Mouse (Mus musculus) left cerebral cortex, postnatal 10 days (tissue): ENCODE measurements around the gene Il27ra. TPM values are rescaled to one million over a fixed set of nuclear protein-coding genes. Genes with fewer than 3 reads are reported as not detected.
A peak's percentile ranks its signal among the peaks of the same experiment; 100 is the strongest.
"Not testable (repeated sequence)": the region's sequence is repeated elsewhere in the genome, so short reads cannot be mapped to it uniquely, and the experiment has no call there.

Experiments used
- DNase-seq, 2 experiments: peaks; one replicate each; pipeline ENCODE4 v3.0.0; 2021 to 2022; ENCODE audit warnings: low spot score in 2 of 2, mixed read lengths in 1 of 2; ENCODE audit errors: extremely low spot score in 1 of 2
- intact Hi-C: fragments of 180-260 bp; cut with DNase I; formaldehyde crosslinking; loops from one replicate; pipeline ENCODE4 v1.15.1; 2025
- total RNA-seq, 2 experiments: library from RNA; stranded (reverse); gene quantifications; 2 replicates each; pipeline ENCODE4 v1.2.3; 2021

Gene Il27ra
- total RNA-seq, 2 experiments from 2014 or later, result 0.86 to 1.0 TPM

GRCm38 (mm10) chr8:84027449-84027848, 14.9 kb downstream of the Il27ra start:
- intact Hi-C loops, result loop anchor here (10.0 kb wide), 1 partner anchor 317 kb away; no protein-coding TSS in a partner anchor
- DNase-seq, result no peak

DNA sequence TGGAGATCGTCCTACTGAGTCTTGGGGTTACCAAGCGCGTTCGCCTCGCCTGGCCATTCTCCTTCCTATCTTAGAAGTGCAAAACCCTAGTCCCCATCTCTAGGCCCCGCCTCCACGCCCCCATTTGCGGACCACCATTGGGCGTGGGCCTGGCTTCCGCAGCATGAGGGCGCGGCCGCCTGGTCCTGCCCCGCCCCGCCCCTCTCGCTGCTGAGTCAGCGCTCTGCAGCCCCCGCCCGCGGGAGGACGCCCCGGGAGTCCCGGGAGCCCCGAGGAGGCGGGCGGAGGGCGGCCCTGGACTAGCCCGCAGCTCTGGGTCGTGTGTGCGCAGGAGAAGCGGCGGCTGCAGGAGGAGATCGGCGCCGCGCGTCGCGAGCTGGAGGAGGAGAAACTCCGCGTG, 16.5 kb downstream of the Il27ra start:
- peak in 1 of 2 experiments; percentile 77 for DNase-seq
- intact Hi-C loops, result loop anchor here (10.0 kb wide), 1 partner anchor 319 kb away; no protein-coding TSS in a partner anchor

DNA sequence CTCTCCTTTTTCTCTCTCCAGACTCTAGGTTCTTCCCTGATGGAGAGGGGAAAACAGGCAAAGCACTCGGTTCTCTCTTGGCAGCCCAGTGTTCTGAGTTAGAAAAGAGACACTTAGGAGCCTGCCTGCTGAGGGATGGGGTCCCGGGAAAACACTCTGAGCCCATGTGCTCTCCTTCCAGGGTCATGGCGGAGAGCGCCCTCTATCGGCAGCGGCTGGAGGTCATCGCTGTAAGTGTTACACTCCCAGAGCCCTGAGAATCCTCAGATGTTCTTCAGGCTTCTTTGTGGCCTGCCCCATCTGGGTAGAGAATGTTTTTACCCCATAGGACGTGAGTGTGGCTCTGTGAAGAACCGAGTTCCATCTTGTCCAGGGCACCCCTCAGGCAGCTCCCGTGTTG, 18.2 kb downstream of the Il27ra start:
- intact Hi-C loops, result loop anchor here (10.0 kb wide), 1 partner anchor 321 kb away; no protein-coding TSS in a partner anchor
- DNase-seq, result peak in 1 of 2 experiments; percentile 64

GRCm38 (mm10) chr8:84023631-84024030, 18.8 kb downstream of the Il27ra start:
- intact Hi-C loops, result loop anchor here (10.0 kb wide), 1 partner anchor 321 kb away; no protein-coding TSS in a partner anchor
- DNase-seq, result no peak

GRCm38 (mm10) chr8:84023085-84023484, 19.3 kb downstream of the Il27ra start:
- intact Hi-C loops, result loop anchor here (10.0 kb wide), 1 partner anchor 322 kb away; no protein-coding TSS in a partner anchor

DNA sequence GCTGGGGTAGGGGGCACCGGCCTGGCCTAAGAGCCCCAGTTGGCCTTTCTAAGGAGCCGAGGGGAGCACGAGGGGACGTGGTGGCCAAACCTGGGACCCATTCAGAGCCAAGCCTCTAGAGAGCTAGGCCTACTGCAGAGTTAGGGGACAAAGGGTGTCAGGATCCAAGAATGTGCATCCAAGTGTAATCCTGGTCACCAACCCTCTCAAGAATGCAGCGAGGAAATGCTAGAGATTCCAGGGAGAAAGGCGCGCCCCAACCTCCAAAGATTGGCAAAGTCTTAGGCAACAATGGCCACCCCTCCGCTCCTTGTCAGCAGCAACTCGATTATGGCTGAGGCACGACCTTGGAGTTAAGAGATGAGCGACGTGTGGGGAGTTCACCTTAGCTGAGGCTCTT, 20.8 kb downstream of the Il27ra start:
- DNase-seq, result no peak
- intact Hi-C loops, result loop anchor here (10.0 kb wide), 1 partner anchor 323 kb away; no protein-coding TSS in a partner anchor

More at GRCm38 (mm10) chr8:84023085-84023484, 19.3 kb downstream of the Il27ra start:
- DNase-seq, result no peak

DNA sequence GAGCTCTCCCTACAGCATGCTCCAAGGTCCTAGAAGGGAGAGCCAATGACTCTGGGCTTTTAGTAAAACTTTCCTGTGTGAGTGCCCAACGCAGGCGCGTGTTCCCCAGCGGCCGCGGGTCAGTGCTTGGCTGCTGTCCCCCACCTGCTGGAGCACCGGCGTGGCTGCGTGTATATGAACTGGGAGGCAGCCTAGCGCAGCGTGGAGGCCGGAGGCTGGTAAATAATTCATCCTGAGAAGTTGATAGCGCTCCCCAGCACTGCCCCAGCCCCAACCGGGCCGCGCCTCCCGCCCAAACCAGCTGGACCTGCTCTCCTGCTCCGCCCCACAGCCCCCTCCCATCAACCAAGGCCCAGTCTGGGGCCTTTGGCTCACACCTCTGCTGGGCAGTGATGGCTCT, 21.3 kb downstream of the Il27ra start, which contains the start of gene Palm3:
Gene Palm3 (plus strand): TSS at position 376 of the 400 bp plus-strand sequence.
- no peak for DNase-seq
- intact Hi-C loops, result loop anchor here (10.0 kb wide), 1 partner anchor 324 kb away; no protein-coding TSS in a partner anchor

DNA sequence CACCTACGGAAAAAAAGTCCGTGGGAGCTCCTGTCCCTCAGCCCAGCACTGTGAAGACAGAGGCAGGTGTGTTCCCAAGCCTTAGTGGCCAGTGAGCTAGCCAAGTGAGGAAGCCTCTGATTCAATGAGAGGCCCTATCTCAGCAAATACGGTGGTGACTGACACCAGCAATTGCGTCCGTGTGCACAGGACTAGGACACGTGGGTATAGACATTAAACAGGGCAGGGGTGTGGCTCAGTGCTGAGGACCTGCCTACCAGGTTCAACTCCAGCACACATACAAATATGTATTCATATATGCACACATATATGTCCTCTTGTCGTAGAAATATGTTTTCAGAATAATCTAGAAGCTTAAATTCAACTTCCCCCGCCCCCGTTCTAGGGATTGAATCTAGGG, 22.7 kb downstream of the Il27ra start:
- intact Hi-C loops, result loop anchor here (10.0 kb wide), 1 partner anchor 325 kb away; no protein-coding TSS in a partner anchor
- no peak for DNase-seq

- intact Hi-C loops, result no loop called here
- no peak for DNase-seq
These were observed 26.6 kb downstream of the Il27ra start for GRCm38 (mm10) chr8:84015833-84016232.

DNA sequence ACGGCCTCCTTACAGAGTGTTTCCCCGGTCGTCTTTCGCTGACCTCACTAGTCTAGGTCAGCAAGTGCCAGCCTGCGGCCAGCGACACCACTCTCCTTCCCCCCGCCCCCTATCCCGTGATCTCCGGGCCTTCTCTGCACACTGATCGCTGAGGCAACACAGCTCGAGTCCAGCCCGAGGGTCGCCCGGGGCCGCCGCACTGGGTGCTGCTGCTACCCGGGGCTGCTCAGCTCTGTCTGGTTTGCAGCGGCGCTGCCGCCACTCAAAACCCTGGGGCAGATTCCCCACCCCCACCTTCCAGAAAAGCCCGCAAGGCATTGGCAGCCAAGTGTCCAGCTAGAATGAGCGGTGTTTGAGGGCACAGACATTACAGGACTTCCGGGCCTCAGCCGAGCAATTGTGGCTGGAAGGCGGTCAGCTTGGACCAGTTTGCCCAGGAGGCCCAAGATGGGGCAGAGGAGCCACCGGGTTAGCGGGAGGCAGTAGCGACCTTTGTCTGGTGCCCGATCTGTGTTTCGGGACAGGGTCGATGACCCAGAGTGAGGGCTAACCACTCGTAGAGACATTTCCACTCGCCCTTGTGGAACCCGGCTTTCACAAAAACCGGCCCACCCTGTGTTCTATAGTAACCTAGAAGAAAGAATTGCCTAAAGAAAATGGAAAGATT, 29.8 kb downstream of the Il27ra start:
- intact Hi-C loops, result no loop called here

GRCm38 (mm10) chr8:84011705-84012498, 30.5 kb downstream of the Il27ra start, which contains the start of gene 2210011C24Rik:
Gene 2210011C24Rik (minus strand): TSS chr8:84012171.
- DNase-seq, result no peak
- intact Hi-C loops, result no loop called here

More for the DNA sequence above, 29.8 kb downstream of the Il27ra start:
- DNase-seq, result peak in 1 of 2 experiments; percentile 55

DNA sequence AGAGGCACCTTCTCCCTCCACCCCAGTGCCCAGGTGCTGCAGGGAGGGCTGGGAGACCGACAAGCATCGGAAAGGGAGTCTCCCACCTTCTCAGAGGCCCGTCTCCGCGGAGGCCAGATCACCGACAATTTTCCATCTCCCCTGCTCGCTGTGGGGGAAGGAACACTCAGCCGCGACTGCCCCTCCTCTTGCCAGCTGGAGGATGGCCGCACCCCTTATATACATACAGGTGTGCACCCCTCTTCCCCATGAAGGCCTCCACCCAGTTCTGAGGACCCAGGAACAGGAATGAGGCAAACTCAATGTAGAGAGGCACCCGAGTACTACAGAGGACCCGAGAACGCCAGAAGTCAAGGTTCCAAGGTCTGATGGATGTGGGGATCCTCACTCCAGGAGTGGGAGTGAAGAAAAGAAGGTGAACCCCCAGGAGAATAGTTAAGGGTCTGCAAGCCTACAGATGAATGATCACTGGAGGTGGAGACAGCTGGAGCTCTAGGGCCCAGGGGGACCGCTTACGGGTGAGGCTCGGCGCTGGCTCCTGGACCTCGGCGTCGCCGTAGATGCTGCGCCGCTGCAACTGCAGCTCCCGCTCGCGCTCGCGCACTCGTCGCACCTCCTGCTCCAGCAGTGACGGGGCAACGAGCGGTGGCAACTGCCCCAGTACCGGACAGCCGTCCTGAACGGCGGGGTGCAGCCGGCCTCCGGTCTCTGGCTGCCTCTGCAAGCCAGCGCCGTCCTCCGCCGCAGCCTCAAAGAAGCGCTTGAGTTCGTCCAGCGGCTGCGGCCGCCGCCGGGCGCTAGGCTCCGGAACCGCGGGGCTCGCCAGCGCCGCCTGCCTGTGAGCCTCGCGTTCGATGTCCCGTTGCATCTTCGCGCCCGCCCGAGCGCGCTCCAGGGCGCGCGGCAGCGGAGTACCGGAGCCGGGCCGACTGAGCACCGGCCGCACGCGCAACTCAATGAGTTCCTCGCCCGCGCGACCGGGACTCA, 31.5 kb downstream of the Il27ra start:
- intact Hi-C loops, result no loop called here
- DNase-seq, result peak in 1 of 2 experiments; percentile 82

- intact Hi-C loops, result no loop called here
- peak; percentile 83 to 86 for DNase-seq
These were observed 32.5 kb downstream of the Il27ra start for GRCm38 (mm10) chr8:84009876-84010275.

- intact Hi-C loops, result no loop called here
- DNase-seq, result no peak
These were observed 34.0 kb downstream of the Il27ra start for GRCm38 (mm10) chr8:84008362-84008761.

GRCm38 (mm10) chr8:84005502-84005901, 36.9 kb downstream of the Il27ra start:
- DNase-seq, intact Hi-C loops: not testable (repeated sequence)

- intact Hi-C loops, result no loop called here
These were observed 37.7 kb downstream of the Il27ra start for GRCm38 (mm10) chr8:84004533-84005201.

DNA sequence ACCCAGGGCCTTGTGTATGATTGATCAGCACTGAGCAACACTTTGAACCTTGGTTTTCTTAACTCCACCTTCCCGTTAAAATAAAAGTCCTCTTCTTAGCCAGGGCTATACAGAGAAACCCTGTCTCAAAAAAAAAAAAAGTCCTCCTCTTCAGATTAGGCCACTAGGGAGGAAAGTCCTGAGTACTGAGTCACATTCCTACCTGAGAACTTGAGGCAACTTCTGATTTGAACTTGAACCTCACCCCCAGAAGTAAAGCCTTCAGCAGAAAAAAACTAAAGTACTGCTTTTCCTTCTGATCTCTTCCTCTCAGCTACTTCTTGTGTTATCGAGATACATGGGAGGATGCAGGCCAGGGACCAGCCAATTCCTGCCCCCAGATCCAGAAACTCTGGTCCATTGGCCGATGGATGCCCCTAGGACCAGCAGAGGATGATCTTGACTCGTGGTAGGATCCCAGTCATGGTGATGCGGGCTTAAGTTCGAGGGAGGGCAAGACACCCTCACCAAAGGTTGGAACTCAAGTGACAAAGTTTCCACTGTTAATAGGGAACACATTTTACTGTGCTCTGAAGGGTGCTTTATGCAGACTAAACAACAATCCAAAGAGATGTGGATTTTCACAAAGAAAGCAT, 38.7 kb downstream of the Il27ra start:
- intact Hi-C loops, result no loop called here
- DNase-seq, result no peak

More at GRCm38 (mm10) chr8:84004533-84005201, 37.7 kb downstream of the Il27ra start:
- DNase-seq, result peak; percentile 89 to 96
